Mouse (Mus musculus) MEL (cell line): ENCODE data around the gene Isg20l2. TPM values are rescaled to one million over a fixed set of nuclear protein-coding genes. Genes with fewer than 3 reads are reported as not detected.

Experiments
- DNase-seq: peaks from one replicate; pipeline ENCODE4 v3.0.0; 2011; ENCODE audit warnings: low read depth, low spot score
- H3K27ac ChIP-seq: 2 replicates; pipeline ENCODE4 v1.5.1; 2012; ENCODE audit warnings: low read depth, mild to moderate bottlenecking, control low read depth, low read length, moderate library complexity; ENCODE audit not compliant: control insufficient read depth
- H3K27me3 ChIP-seq, 2 experiments: fragments of 150-350 bp in 1 of 2; sonication (generic) in 1 of 2; 2 replicates each; pipeline ENCODE4 v1.6.1; 2012; ENCODE audit warnings: low read length in 2 of 2, mild to moderate bottlenecking in 2 of 2, improper control_type of control experiment in 1 of 2, moderate library complexity in 1 of 2; ENCODE audit not compliant: insufficient read depth in 2 of 2, control insufficient read depth in 1 of 2
- H3K36me3 ChIP-seq, 2 experiments: 2 replicates each; pipeline ENCODE4 v1.6.1; 2012 to 2014; ENCODE audit warnings: low read length in 2 of 2, improper control_type of control experiment in 1 of 2, inconsistent platforms in 1 of 2, mild to moderate bottlenecking in 1 of 2; ENCODE audit not compliant: insufficient read depth in 2 of 2, control insufficient read depth in 1 of 2
- H3K4me1 ChIP-seq, 2 experiments: fragments of 150-350 bp in 1 of 2; sonication (generic) in 1 of 2; 2 replicates each; pipeline ENCODE4 v1.6.1; 2012; ENCODE audit warnings: low read length in 2 of 2, improper control_type of control experiment in 1 of 2, mild to moderate bottlenecking in 1 of 2; ENCODE audit not compliant: insufficient read depth in 2 of 2, control insufficient read depth in 1 of 2
- H3K4me3 ChIP-seq, 2 experiments: fragments of 150-350 bp in 1 of 2; sonication (generic) in 1 of 2; 2 replicates each; pipeline ENCODE4 v1.5.1; 2012; ENCODE audit warnings: low read depth in 2 of 2, low read length in 2 of 2, mild to moderate bottlenecking in 2 of 2, moderate library complexity in 2 of 2, control low read depth in 1 of 2, improper control_type of control experiment in 1 of 2; ENCODE audit not compliant: control insufficient read depth in 1 of 2, insufficient read depth in 1 of 2
- H3K79me2 ChIP-seq: 2 replicates; pipeline ENCODE4 v1.6.1; 2012; ENCODE audit warnings: mild to moderate bottlenecking, low read length, moderate library complexity; ENCODE audit not compliant: control insufficient read depth, poor library complexity, insufficient read depth
- H3K9ac ChIP-seq: 2 replicates; pipeline ENCODE4 v1.6.1; 2012; ENCODE audit warnings: low read depth, mild to moderate bottlenecking, control low read depth, low read length, moderate library complexity; ENCODE audit not compliant: control insufficient read depth, poor library complexity, severe bottlenecking
- H3K9me3 ChIP-seq: fragments of 150-350 bp; sonication (generic); replicated peaks from 2 replicates; pipeline ENCODE4 v1.6.1; 2012; ENCODE audit warnings: mild to moderate bottlenecking, low read length, improper control_type of control experiment, moderate library complexity; ENCODE audit not compliant: insufficient read depth
- BHLHE40 ChIP-seq: IDR thresholded peaks from 2 replicates; pipeline ENCODE4 v1.6.1; 2012; ENCODE audit warnings: low read depth, mild to moderate bottlenecking, inconsistent platforms, low read length, improper control_type of control experiment, borderline replicate concordance
- CHD1 ChIP-seq: IDR thresholded peaks from 2 replicates; pipeline ENCODE4 v1.6.1; 2012; ENCODE audit warnings: low read depth, mild to moderate bottlenecking, inconsistent platforms, low read length, improper control_type of control experiment
- E2F4 ChIP-seq: IDR thresholded peaks from 2 replicates; pipeline ENCODE4 v1.6.1; 2011; ENCODE audit warnings: low read depth, low read length, improper control_type of control experiment, borderline replicate concordance
- ELF1 ChIP-seq: IDR thresholded peaks from 2 replicates; pipeline ENCODE4 v1.6.1; 2014; ENCODE audit warnings: low read depth, mild to moderate bottlenecking, inconsistent platforms, low read length, improper control_type of control experiment, moderate library complexity
- HCFC1 ChIP-seq: IDR thresholded peaks from 2 replicates; pipeline ENCODE4 v1.6.1; 2012; ENCODE audit warnings: low read depth, mild to moderate bottlenecking, inconsistent platforms, low read length, improper control_type of control experiment, moderate library complexity
- KAT2A ChIP-seq: conservative IDR thresholded peaks from 2 replicates; pipeline ENCODE4 v1.6.1; 2012; ENCODE audit warnings: low read depth, low read length, improper control_type of control experiment, inconsistent platforms
- MAFK ChIP-seq: IDR thresholded peaks from 2 replicates; pipeline ENCODE4 v1.6.1; 2011; ENCODE audit warnings: low read depth, mild to moderate bottlenecking, low read length, improper control_type of control experiment, borderline replicate concordance
- MXI1 ChIP-seq: IDR thresholded peaks from 2 replicates; pipeline ENCODE4 v1.6.1; 2011; ENCODE audit warnings: mild to moderate bottlenecking, low read depth, low read length, improper control_type of control experiment
- NELFE ChIP-seq: IDR thresholded peaks from 2 replicates; pipeline ENCODE4 v1.6.1; 2011; ENCODE audit warnings: low read depth, low read length, improper control_type of control experiment
- NRF1 ChIP-seq: IDR thresholded peaks from 2 replicates; pipeline ENCODE4 v1.6.1; 2014; ENCODE audit warnings: low read depth, mild to moderate bottlenecking, inconsistent platforms, low read length, improper control_type of control experiment, moderate library complexity; ENCODE audit not compliant: poor library complexity, insufficient read depth, severe bottlenecking
- POLR2AphosphoS2 ChIP-seq: IDR thresholded peaks from 2 replicates; pipeline ENCODE4 v1.6.1; 2011; ENCODE audit warnings: low read length, improper control_type of control experiment
- POLR2AphosphoS5 ChIP-seq: IDR thresholded peaks from 2 replicates; pipeline ENCODE4 v1.6.1; 2012; ENCODE audit warnings: low read depth, borderline replicate concordance, mild to moderate bottlenecking, inconsistent platforms, low read length, moderate library complexity, mixed read lengths
- RAD21 ChIP-seq: IDR thresholded peaks from 2 replicates; pipeline ENCODE4 v1.6.1; 2011; ENCODE audit warnings: mild to moderate bottlenecking, low read depth, low read length, improper control_type of control experiment
- SIN3A ChIP-seq: IDR thresholded peaks from 2 replicates; pipeline ENCODE4 v1.6.1; 2012; ENCODE audit warnings: low read length, improper control_type of control experiment, inconsistent platforms
- SMC3 ChIP-seq: IDR thresholded peaks from 2 replicates; pipeline ENCODE4 v1.6.1; 2011; ENCODE audit warnings: low read depth, low read length, improper control_type of control experiment
- TAL1 ChIP-seq: IDR thresholded peaks from 2 replicates; pipeline ENCODE4 v1.6.1; 2012; ENCODE audit warnings: mild to moderate bottlenecking, inconsistent platforms, low read length, moderate library complexity, mixed read lengths
- UBTF ChIP-seq: IDR thresholded peaks from 2 replicates; pipeline ENCODE4 v1.6.1; 2012; ENCODE audit warnings: low read depth, mild to moderate bottlenecking, inconsistent platforms, low read length, improper control_type of control experiment, moderate library complexity, borderline replicate concordance; ENCODE audit not compliant: insufficient read depth
- USF1 ChIP-seq: IDR thresholded peaks from 2 replicates; pipeline ENCODE4 v1.6.1; 2014; ENCODE audit warnings: low read depth, mild to moderate bottlenecking, inconsistent platforms, low read length, improper control_type of control experiment, moderate library complexity
- USF2 ChIP-seq, 2 experiments: IDR thresholded peaks; 2 replicates each; pipeline ENCODE4 v1.6.1; 2011 to 2012; ENCODE audit warnings: improper control_type of control experiment in 2 of 2, low read length in 2 of 2, borderline replicate concordance in 1 of 2, inconsistent platforms in 1 of 2, low read depth in 1 of 2, mild to moderate bottlenecking in 1 of 2; ENCODE audit not compliant: insufficient read depth in 1 of 2
- ZC3H11A ChIP-seq: IDR thresholded peaks from 2 replicates; pipeline ENCODE4 v1.6.1; 2012; ENCODE audit warnings: low read depth, mild to moderate bottlenecking, inconsistent platforms, low read length, improper control_type of control experiment
- ZKSCAN1 ChIP-seq: IDR thresholded peaks from 2 replicates; pipeline ENCODE4 v1.6.1; 2012; ENCODE audit warnings: low read depth, mild to moderate bottlenecking, inconsistent platforms, low read length, improper control_type of control experiment, moderate library complexity
- ZMIZ1 ChIP-seq: IDR thresholded peaks from 2 replicates; pipeline ENCODE4 v1.6.1; 2012; ENCODE audit warnings: low read depth, mild to moderate bottlenecking, inconsistent platforms, low read length, improper control_type of control experiment, moderate library complexity
- polyA plus RNA-seq, 2 experiments: library from polyadenylated mRNA; stranded (reverse) in 1 of 2; unstranded in 1 of 2; fragments of >175 nt in 1 of 2; fragments of >200 nt in 1 of 2; gene quantifications; 2 replicates each; pipeline versions ENCODE4 v1.2.1 to v1.2.4; 2012; ENCODE audit warnings: low replicate concordance in 2 of 2, low read depth in 1 of 2; ENCODE audit not compliant: insufficient read length in 2 of 2, insufficient read depth in 1 of 2, missing spikeins in 1 of 2
- total RNA-seq: library from RNA; depleted of rRNA; stranded (reverse); fragments of 300-350 nt; gene quantifications from 2 replicates; pipeline ENCODE4 v1.2.3, GENCODE M21; 2012

Isg20l2 gene
- total and polyA plus RNA-seq, 3 experiments, result 45.0 to 71.8 TPM; not detected in 1

DNA sequence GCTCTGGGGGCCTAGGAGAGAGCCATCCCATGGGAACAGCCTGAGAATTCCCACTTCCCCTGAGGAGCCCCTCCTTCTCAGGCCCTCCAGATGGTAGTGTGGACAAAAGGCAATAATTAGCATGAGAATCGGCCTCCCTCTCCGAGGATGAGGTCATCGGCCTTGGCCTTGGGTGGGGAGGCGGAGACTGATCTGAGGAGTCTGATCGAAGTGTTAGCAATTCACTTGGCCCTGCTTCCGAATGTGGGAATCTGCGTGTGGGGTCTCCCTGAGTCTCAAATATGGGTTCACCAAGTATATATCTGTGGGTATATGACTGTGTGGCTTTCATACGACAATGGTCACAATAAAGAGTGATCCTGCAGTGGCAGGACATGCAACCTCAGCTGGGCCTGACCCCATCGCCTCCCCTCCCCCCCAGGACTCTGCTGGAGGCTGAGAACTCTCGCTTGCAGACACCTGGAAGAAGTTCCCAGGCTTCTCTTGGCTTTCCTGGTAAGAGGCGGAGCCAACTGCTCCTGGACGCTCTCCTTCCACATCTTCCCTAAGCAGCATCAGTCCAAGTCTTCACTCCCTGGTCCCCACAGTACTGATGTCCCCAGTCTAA, 44.4 kb downstream of the Isg20l2 start:
- H3K79me2 ChIP-seq, result no peaks in the 10 kb centered on the region; the same call in 1 of the 2 replicates
- H3K27me3 ChIP-seq, result peaks cover 11 to 15% of the 10 kb centered on the region in 2 experiments
- H3K4me1 ChIP-seq, result no peaks in the 10 kb centered on the region
- DNase-seq, result no peak
- no peak overlapping the region for H3K27ac ChIP-seq
- H3K9ac ChIP-seq, result no peak overlapping the region
- H3K9me3 ChIP-seq, result no peaks in the 10 kb centered on the region
- TF ChIP-seq ZC3H11A (no peak), NRF1 (no peak), TAL1 (no peak), SMC3 (no peak), ELF1 (no peak), KAT2A (no peak), POLR2AphosphoS5 (no peak), HCFC1 (no peak), POLR2AphosphoS2 (no peak), MXI1 (no peak), NELFE (no peak), SIN3A (no peak), MAFK (no peak), RAD21 (no peak), ZKSCAN1 (no peak)
- TF ChIP-seq, all 39 proteins: peak for 0
- Histone ChIP-seq H3K36me3 (no peaks in the 10 kb centered on the region), H3K4me3 (no peak overlapping the region)

DNA sequence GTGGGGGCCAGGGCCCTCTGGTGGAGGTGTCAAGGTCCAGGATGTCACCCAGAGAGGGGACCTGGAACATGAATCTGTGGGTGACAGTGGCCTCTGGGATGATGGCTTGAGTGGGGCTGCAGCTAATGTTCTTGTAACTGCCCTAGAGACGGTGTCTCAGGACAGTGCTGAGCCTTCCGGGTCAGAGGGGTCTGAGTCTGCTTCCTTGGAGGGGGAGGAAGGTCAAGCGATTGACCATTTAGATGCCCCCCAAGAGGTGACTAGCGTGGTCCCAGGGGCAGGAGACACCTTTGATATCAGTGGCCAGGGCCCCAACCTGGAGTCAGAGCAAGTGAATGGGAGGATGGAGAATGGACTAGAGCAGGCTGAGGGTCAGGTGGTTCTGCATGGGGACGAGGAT, 49.4 kb downstream of the Isg20l2 start:
- no peaks in the 10 kb centered on the region for H3K36me3 ChIP-seq
- H3K4me3 ChIP-seq, result no peak overlapping the region
- no peaks in the 10 kb centered on the region for H3K9me3 ChIP-seq
- no peak overlapping the region for H3K27ac ChIP-seq
- H3K9ac ChIP-seq, result no peak overlapping the region
- TF ChIP-seq SIN3A (no peak), CHD1 (no peak), E2F4 (no peak), USF2 (IDR thresholded peaks at IDR 0.05; ENCODE audit: borderline replicate concordance in 1 of 2, insufficient read depth in 1 of 2, low read depth in 1 of 2, low read length in 2 of 2) (no peak), HCFC1 (no peak), MXI1 (no peak), BHLHE40 (no peak), USF1 (no peak), UBTF (no peak), ZMIZ1 (no peak)
- no peaks in the 10 kb centered on the region for H3K79me2 ChIP-seq
- DNase-seq, result no peak
- H3K4me1 ChIP-seq, result no peaks in the 10 kb centered on the region
- H3K27me3 ChIP-seq, result peaks cover 15% of the 10 kb centered on the region in 2 experiments
